Mouse (Mus musculus): ENCODE results near the gene Nutf2.

GRCm38 (mm10) chr8:105853178-105853577, 7.2 kb upstream of the Nutf2 start, which contains the start of gene Cenpt:
- TF ChIP-seq CTCF (IDR thresholded peaks at IDR 0.05; ENCODE audit: low read depth) (no peak), EP300 (IDR thresholded peaks at IDR 0.05; ENCODE audit: low read depth) (no peak)
